Mouse (Mus musculus): ENCODE results near the gene Slc11a2.

Gene Slc11a2

GRCm38 (mm10) chr15:100429959-100430565, 5.2 kb upstream of the Slc11a2 start:
- peak; percentile 62 for DNase-seq

GRCm38 (mm10) chr15:100428296-100428905, 3.5 kb upstream of the Slc11a2 start:
- peak; percentile 71 for DNase-seq

GRCm38 (mm10) chr15:100423916-100424315, 956 bp downstream of the Slc11a2 start:
- peak; percentile 67 for DNase-seq

GRCm38 (mm10) chr15:100422899-100423860, 1.7 kb downstream of the Slc11a2 start:
- peak; percentile 98 for DNase-seq

- peak; percentile 52 for DNase-seq
These were observed 2.4 kb downstream of the Slc11a2 start for GRCm38 (mm10) chr15:100422476-100422875.

- peak; percentile 70 for DNase-seq
These were observed 3.1 kb downstream of the Slc11a2 start, which contains the start of gene Gm5475 for GRCm38 (mm10) chr15:100421758-100422197. Gene Gm5475 (plus strand): TSS chr15:100422147.

- DNase-seq = no peak
These were observed 3.7 kb downstream of the Slc11a2 start for GRCm38 (mm10) chr15:100421059-100421757.

- no peak for DNase-seq
These were observed 4.7 kb downstream of the Slc11a2 start for GRCm38 (mm10) chr15:100419901-100420745.

- DNase-seq = no peak
These were observed 5.6 kb downstream of the Slc11a2 start for GRCm38 (mm10) chr15:100419311-100419710.

GRCm38 (mm10) chr15:100417854-100418450, 6.9 kb downstream of the Slc11a2 start:
- DNase-seq = no peak

- DNase-seq = no peak
These were observed 9.2 kb downstream of the Slc11a2 start for GRCm38 (mm10) chr15:100415684-100416083.

GRCm38 (mm10) chr15:100414942-100415341, 9.9 kb downstream of the Slc11a2 start:
- no peak for DNase-seq

- DNase-seq = no peak
These were observed 10.9 kb downstream of the Slc11a2 start for GRCm38 (mm10) chr15:100414011-100414410.

GRCm38 (mm10) chr15:100413306-100413705, 11.6 kb downstream of the Slc11a2 start:
- DNase-seq = no peak

- no peak for DNase-seq
These were observed 13.1 kb downstream of the Slc11a2 start for GRCm38 (mm10) chr15:100411731-100412130.

GRCm38 (mm10) chr15:100410918-100411672, 13.8 kb downstream of the Slc11a2 start:
- peak; percentile 83 for DNase-seq

- no peak for DNase-seq
These were observed 18.8 kb downstream of the Slc11a2 start for GRCm38 (mm10) chr15:100406088-100406487.

- DNase-seq = peak; percentile 66
These were observed 21.4 kb downstream of the Slc11a2 start for GRCm38 (mm10) chr15:100403318-100404000.

GRCm38 (mm10) chr15:100402798-100403197, 22.1 kb downstream of the Slc11a2 start:
- no peak for DNase-seq

- no peak for DNase-seq
These were observed 22.5 kb downstream of the Slc11a2 start for GRCm38 (mm10) chr15:100402347-100402746.

Measured in kidney, postnatal 10 days (tissue).